Mouse (Mus musculus) liver, adult 2 months (tissue): ENCODE measurements at regions not wholly inside any gene's neighbourhood (a gene's known extent, or its start where the extent isn't known, plus 50 kb on each side); places are given as distances from the start of the nearest gene placed in this dataset.

ENCODE experiments used
- CTCF ChIP-seq: fragments of 200-500 bp; IDR thresholded peaks from 2 replicates; pipeline ENCODE4 v1.5.1; 2011; ENCODE audit warnings: low read depth, low read length, control low read depth
- POLR2A ChIP-seq: fragments of 200-500 bp; IDR thresholded peaks from 2 replicates; pipeline ENCODE4 v1.6.1; 2011; ENCODE audit warnings: low read length, control low read depth; ENCODE audit not compliant: insufficient read depth; ENCODE audit errors: extremely low read depth

DNA sequence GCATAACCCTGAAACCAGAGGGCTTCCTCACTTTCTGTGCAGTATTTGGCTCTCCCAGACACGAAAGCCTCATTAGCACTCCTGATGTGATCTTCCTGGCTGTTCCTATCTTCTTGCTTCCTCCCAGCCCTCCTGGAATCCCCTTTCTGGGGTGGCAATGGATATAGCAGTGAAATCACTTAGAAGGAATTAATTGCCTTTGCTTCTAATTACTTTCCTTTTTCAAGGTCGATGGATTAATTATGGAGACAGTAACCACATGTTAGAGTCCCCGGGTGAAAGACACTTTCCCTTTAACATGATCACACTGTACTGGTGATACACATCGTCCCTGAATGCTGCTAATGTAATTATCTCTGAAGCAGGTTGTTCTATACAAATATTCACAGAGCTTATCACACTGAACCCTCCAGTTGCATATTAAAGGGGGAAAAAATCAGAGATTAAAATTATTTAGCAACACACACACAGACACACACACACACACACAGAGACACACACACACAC, 128.1 kb upstream of the Cox10 start:
- TF ChIP-seq CTCF (no peak), POLR2A (no peak)
